Mouse (Mus musculus) lung, adult 2 months (tissue): Measurements from ENCODE around the gene Zfp212.

ENCODE experiments used
- CTCF ChIP-seq: fragments of 200-500 bp; IDR thresholded peaks from 2 replicates; pipeline ENCODE4 v1.5.1; 2011; ENCODE audit warnings: mild to moderate bottlenecking, low read length, control low read depth; ENCODE audit not compliant: insufficient read depth
- POLR2A ChIP-seq: fragments of 200-500 bp; IDR thresholded peaks from 2 replicates; pipeline ENCODE4 v1.6.1; 2011; ENCODE audit warnings: low read depth, mild to moderate bottlenecking, control low read depth, low read length, borderline replicate concordance; ENCODE audit errors: extremely low read depth

- TF ChIP-seq POLR2A (no peak), CTCF (no peak)
Measured at GRCm38 (mm10) chr6:47904361-47904760, 15.9 kb upstream of the Zfp212 start.
